Mouse (Mus musculus): ENCODE results near the gene Sh3bp2. TPM values are rescaled to one million over a fixed set of nuclear protein-coding genes. Genes with fewer than 3 reads are reported as not detected.
A peak's percentile ranks its signal among the peaks of the same experiment; 100 is the strongest.

The Sh3bp2 gene
- polyA plus RNA-seq, 1 experiment, result 10.2 TPM

- Histone ChIP-seq H3K79me3 (ENCODE audit: low read depth) (no peaks in the 10 kb centered on the region), H3K36me3 (ENCODE audit: control insufficient read depth, insufficient read depth) (no peaks in the 10 kb centered on the region), H3K79me2 (ENCODE audit: control insufficient read depth, insufficient read depth) (peaks cover 15% of the 10 kb centered on the region), H3K4me3 (ENCODE audit: insufficient read depth, poor library complexity, severe bottlenecking) (no peak overlapping the region), H3K27me3 (ENCODE audit: control insufficient read depth, insufficient read depth, insufficient read length) (no peaks in the 10 kb centered on the region), H3ac (ENCODE audit: control insufficient read depth, insufficient read length, low read depth) (no peak overlapping the region)
- no peak for TF ChIP-seq MYOD1 (IDR thresholded peaks at IDR 0.05; ENCODE audit: control insufficient read depth, insufficient read length, low read depth)
- no peak for TF ChIP-seq USF1 (IDR thresholded peaks at IDR 0.05; ENCODE audit: low read depth)
- TF ChIP-seq CEBPB (IDR thresholded peaks at IDR 0.05; ENCODE audit: low read depth), result no peak
- no peak for TF ChIP-seq CTCF (IDR thresholded peaks at IDR 0.05; ENCODE audit: control insufficient read depth, insufficient read depth, insufficient read length)
- TF ChIP-seq FOSL1 (IDR thresholded peaks at IDR 0.05; ENCODE audit: insufficient read depth, low read length, poor library complexity, severe bottlenecking), result no peak
Observed at GRCm38 (mm10) chr5:34512486-34512885, 13.2 kb upstream of the Sh3bp2 start.

- peak within 1 kb of the TSS; percentile 93 for H3ac ChIP-seq (ENCODE audit: control insufficient read depth, insufficient read length, low read depth)
- H3K27me3 ChIP-seq (ENCODE audit: control insufficient read depth, insufficient read depth, insufficient read length), result no peaks in the 10 kb centered on the region
- H3K79me3 ChIP-seq (ENCODE audit: low read depth), result no peaks in the 10 kb centered on the region
- no peaks in the 10 kb centered on the region for H3K36me3 ChIP-seq (ENCODE audit: control insufficient read depth, insufficient read depth)
- TF ChIP-seq MAX (IDR thresholded peaks at IDR 0.05), result peak; percentile 8
- no peak for TF ChIP-seq CTCF (IDR thresholded peaks at IDR 0.05; ENCODE audit: control insufficient read depth, insufficient read depth, insufficient read length)
- TF ChIP-seq MYOG (IDR thresholded peaks at IDR 0.05; ENCODE audit: control insufficient read depth, extremely low read depth, insufficient read length), result no peak
- peaks cover 15% of the 10 kb centered on the region for H3K79me2 ChIP-seq (ENCODE audit: control insufficient read depth, insufficient read depth)
- H3K4me3 ChIP-seq (ENCODE audit: insufficient read depth, poor library complexity, severe bottlenecking), result peak within 1 kb of the TSS; percentile 71
Observed at GRCm38 (mm10) chr5:34513466-34514217, 12.0 kb upstream of the Sh3bp2 start, which contains the start of gene Tnip2. Gene Tnip2, minus strand, starts transcription at chr5:34513991.

DNA sequence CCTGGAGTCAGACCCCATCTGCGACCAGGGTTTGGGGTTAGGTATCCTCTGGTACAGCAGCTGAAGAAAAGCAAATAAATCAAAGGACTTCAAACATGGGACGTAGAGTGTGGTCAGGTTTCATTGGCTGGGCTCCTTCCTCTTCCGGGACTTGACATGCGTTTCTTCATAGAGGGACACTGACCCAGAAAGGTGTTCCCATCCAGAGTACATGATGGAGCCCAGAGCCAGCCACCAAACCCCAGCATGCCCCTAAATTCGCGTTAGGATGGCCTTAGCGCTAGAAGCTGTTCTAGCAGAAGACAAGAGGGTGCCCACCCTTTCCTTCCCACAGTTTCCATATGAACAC, 11.4 kb upstream of the Sh3bp2 start:
- Histone ChIP-seq H3K79me2 (ENCODE audit: control insufficient read depth, insufficient read depth) (peaks cover 15% of the 10 kb centered on the region), H3K27me3 (ENCODE audit: control insufficient read depth, insufficient read depth, insufficient read length) (no peaks in the 10 kb centered on the region), H3K36me3 (ENCODE audit: control insufficient read depth, insufficient read depth) (no peaks in the 10 kb centered on the region), H3K79me3 (ENCODE audit: low read depth) (no peaks in the 10 kb centered on the region), H3ac (ENCODE audit: control insufficient read depth, insufficient read length, low read depth) (no peak overlapping the region), H3K4me3 (ENCODE audit: insufficient read depth, poor library complexity, severe bottlenecking) (no peak overlapping the region)
- TF ChIP-seq MYOD1 (IDR thresholded peaks at IDR 0.05; ENCODE audit: control insufficient read depth, insufficient read length, low read depth) (no peak), CEBPB (IDR thresholded peaks at IDR 0.05; ENCODE audit: low read depth) (no peak), MAX (IDR thresholded peaks at IDR 0.05) (no peak), FOSL1 (IDR thresholded peaks at IDR 0.05; ENCODE audit: insufficient read depth, low read length, poor library complexity, severe bottlenecking) (no peak), USF1 (IDR thresholded peaks at IDR 0.05; ENCODE audit: low read depth) (no peak), CTCF (IDR thresholded peaks at IDR 0.05; ENCODE audit: control insufficient read depth, insufficient read depth, insufficient read length) (no peak), MYOG (IDR thresholded peaks at IDR 0.05; ENCODE audit: control insufficient read depth, extremely low read depth, insufficient read length) (no peak)

DNA sequence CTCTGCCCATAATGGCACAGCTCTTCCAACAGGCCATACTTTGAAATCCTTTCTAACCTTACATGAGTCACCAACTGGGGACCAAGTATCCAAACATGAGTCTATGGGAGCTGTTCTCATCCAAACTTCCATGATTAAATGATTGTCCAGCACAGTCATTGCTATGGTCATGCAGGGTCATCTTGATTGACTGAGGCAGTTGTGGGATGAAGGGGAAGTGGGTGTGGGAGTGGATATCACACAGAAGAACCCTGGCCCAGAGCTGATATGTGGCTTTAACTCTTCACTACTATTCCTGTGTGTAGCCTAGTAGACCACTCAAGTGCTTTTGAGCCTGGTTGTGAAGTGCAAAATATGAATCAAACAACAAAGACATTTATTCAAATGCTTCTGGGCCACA, 10.5 kb upstream of the Sh3bp2 start:
- TF ChIP-seq MYOD1 (IDR thresholded peaks at IDR 0.05; ENCODE audit: control insufficient read depth, insufficient read length, low read depth) (peak; percentile 88), MYOG (IDR thresholded peaks at IDR 0.05; ENCODE audit: control insufficient read depth, extremely low read depth, insufficient read length) (no peak)
- Histone ChIP-seq H3K4me3 (ENCODE audit: insufficient read depth, poor library complexity, severe bottlenecking) (no peak overlapping the region), H3ac (ENCODE audit: control insufficient read depth, insufficient read length, low read depth) (no peak overlapping the region), H3K79me2 (ENCODE audit: control insufficient read depth, insufficient read depth) (peaks cover 15% of the 10 kb centered on the region), H3K79me3 (ENCODE audit: low read depth) (no peaks in the 10 kb centered on the region), H3K27me3 (ENCODE audit: control insufficient read depth, insufficient read depth, insufficient read length) (no peaks in the 10 kb centered on the region), H3K36me3 (ENCODE audit: control insufficient read depth, insufficient read depth) (no peaks in the 10 kb centered on the region)

DNA sequence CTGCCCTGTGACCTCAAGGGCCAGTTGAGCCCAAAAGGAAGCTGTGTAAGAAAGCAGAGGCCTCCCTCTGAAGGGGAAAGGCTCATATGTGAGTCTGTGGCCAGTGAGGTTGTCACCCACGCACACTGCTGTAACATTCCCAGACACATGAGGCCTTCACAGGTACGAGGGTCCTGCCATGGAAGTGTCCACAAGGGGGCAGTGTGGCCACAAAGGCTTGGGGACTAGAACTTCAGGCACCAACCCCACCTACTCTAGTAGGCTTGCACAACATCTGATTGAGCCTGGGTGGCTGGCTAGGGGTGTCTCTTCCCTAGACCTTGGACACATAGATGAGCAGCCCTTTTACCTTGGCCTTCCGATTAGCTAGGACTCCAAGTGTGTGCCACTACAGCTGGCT, 7.7 kb upstream of the Sh3bp2 start:
- no peaks in the 10 kb centered on the region for H3K79me3 ChIP-seq (ENCODE audit: low read depth)
- H3K36me3 ChIP-seq (ENCODE audit: control insufficient read depth, insufficient read depth), result no peaks in the 10 kb centered on the region
- H3K27me3 ChIP-seq (ENCODE audit: control insufficient read depth, insufficient read depth, insufficient read length), result no peaks in the 10 kb centered on the region
- peaks cover 6% of the 10 kb centered on the region for H3K79me2 ChIP-seq (ENCODE audit: control insufficient read depth, insufficient read depth)
- TF ChIP-seq MAX (IDR thresholded peaks at IDR 0.05) (no peak), MYOD1 (IDR thresholded peaks at IDR 0.05; ENCODE audit: control insufficient read depth, insufficient read length, low read depth) (no peak), FOSL1 (IDR thresholded peaks at IDR 0.05; ENCODE audit: insufficient read depth, low read length, poor library complexity, severe bottlenecking) (no peak), CEBPB (IDR thresholded peaks at IDR 0.05; ENCODE audit: low read depth) (peak; percentile 79), USF1 (IDR thresholded peaks at IDR 0.05; ENCODE audit: low read depth) (no peak), CTCF (IDR thresholded peaks at IDR 0.05; ENCODE audit: control insufficient read depth, insufficient read depth, insufficient read length) (peak; percentile 83), MYOG (IDR thresholded peaks at IDR 0.05; ENCODE audit: control insufficient read depth, extremely low read depth, insufficient read length) (no peak)
- no peak overlapping the region for H3K4me3 ChIP-seq (ENCODE audit: insufficient read depth, poor library complexity, severe bottlenecking)
- no peak overlapping the region for H3ac ChIP-seq (ENCODE audit: control insufficient read depth, insufficient read length, low read depth)

DNA sequence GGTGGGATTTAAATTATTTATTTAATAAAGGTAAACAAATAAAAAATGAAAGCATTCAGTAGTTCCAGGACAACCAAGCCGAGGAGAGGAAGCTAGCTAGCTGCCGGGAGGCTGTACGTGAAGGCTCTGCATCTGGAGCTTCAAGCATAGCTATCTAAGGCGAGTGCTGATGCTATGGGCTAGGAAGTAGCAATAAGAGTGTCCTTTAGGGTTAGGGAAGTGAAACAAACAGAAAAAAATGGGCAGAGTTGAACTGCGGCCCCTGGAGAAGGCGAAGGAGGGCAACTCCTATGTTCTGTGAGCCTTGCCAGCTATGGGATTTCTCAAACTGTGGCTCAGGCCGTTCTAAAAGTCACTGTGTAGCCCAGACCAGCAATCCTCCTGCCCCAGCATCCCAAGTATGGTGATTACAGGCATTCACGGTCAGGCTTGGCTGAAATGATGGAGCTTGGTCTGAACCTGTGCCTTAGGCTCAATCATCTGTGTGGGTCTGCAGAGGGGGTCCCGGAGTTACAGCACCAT, 6.2 kb upstream of the Sh3bp2 start:
- Histone ChIP-seq H3ac (ENCODE audit: control insufficient read depth, insufficient read length, low read depth) (no peak overlapping the region), H3K79me2 (ENCODE audit: control insufficient read depth, insufficient read depth) (no peaks in the 10 kb centered on the region), H3K79me3 (ENCODE audit: low read depth) (no peaks in the 10 kb centered on the region), H3K27me3 (ENCODE audit: control insufficient read depth, insufficient read depth, insufficient read length) (no peaks in the 10 kb centered on the region), H3K4me3 (ENCODE audit: insufficient read depth, poor library complexity, severe bottlenecking) (no peak overlapping the region), H3K36me3 (ENCODE audit: control insufficient read depth, insufficient read depth) (no peaks in the 10 kb centered on the region)
- TF ChIP-seq MAX (IDR thresholded peaks at IDR 0.05) (no peak), MYOG (IDR thresholded peaks at IDR 0.05; ENCODE audit: control insufficient read depth, extremely low read depth, insufficient read length) (no peak), USF1 (IDR thresholded peaks at IDR 0.05; ENCODE audit: low read depth) (no peak), FOSL1 (IDR thresholded peaks at IDR 0.05; ENCODE audit: insufficient read depth, low read length, poor library complexity, severe bottlenecking) (no peak), CEBPB (IDR thresholded peaks at IDR 0.05; ENCODE audit: low read depth) (no peak), CTCF (IDR thresholded peaks at IDR 0.05; ENCODE audit: control insufficient read depth, insufficient read depth, insufficient read length) (no peak), MYOD1 (IDR thresholded peaks at IDR 0.05; ENCODE audit: control insufficient read depth, insufficient read length, low read depth) (no peak)

Measured in C2C12 (cell line).